Mouse (Mus musculus): ENCODE data around the gene Mansc1.

GRCm38 (mm10) chr6:134591614-134592013 is 40.7 kb downstream of the Mansc1 start:
- TF ChIP-seq CTCF (IDR thresholded peaks at IDR 0.05) (no peak), EP300 (IDR thresholded peaks at IDR 0.05) (no peak)
